Mouse (Mus musculus): Measurements from ENCODE around the gene Gm14597.
"Not testable (repeated sequence)": the region's sequence is repeated elsewhere in the genome, so short reads cannot be mapped to it uniquely, and the experiment has no call there.

Gene Gm14597

DNA sequence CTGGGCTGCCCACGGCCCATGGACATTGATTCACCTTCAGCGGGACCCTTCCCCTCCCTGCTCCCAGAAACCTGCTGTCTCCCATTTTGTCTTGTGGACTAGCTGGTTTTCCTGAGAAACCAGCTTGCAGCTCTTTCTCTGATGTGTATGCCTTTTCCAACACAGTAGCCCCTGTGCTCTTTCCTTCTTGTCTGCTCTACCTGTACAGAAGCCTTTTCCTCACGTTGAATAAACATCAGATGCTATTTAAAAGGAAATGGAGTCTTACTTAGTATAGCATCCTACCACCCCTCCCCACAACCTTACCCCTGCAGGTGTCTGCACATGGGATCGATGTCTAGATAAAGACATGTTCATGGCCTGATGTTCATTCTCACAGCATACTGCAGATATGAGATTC is at the start of gene Gm14597:
Gene Gm14597 (minus strand): TSS at position 101 of the 400 bp plus-strand sequence.
- not testable (repeated sequence) for DNase-seq (ENCODE audit: low read depth, low spot score)

GRCm38 (mm10) chrX:53652917-53653316 is 44.1 kb upstream of the Gm14597 start:
- peak; percentile 3 for DNase-seq (ENCODE audit: low read depth, low spot score)

DNA sequence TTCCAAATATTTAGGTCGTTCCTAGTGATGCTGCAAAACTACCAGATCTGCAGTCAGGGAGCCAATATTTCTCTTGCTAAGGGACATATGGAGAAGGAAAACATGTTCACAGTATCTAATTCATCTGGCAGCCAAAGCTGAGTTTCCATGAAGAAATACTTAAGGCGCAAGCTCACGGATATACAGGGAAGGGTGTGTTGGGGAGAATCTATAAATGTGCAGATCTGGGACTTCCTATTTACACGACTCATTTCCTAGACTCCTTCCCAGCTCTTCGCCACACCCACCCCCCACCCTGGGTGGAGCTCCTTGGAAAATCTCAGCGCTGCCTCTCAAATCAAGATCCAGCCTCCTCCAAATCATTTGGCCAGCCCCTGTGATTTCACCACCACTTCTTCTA is 37.1 kb upstream of the Gm14597 start:
- no peak for DNase-seq (ENCODE audit: low read depth, low spot score)

DNA sequence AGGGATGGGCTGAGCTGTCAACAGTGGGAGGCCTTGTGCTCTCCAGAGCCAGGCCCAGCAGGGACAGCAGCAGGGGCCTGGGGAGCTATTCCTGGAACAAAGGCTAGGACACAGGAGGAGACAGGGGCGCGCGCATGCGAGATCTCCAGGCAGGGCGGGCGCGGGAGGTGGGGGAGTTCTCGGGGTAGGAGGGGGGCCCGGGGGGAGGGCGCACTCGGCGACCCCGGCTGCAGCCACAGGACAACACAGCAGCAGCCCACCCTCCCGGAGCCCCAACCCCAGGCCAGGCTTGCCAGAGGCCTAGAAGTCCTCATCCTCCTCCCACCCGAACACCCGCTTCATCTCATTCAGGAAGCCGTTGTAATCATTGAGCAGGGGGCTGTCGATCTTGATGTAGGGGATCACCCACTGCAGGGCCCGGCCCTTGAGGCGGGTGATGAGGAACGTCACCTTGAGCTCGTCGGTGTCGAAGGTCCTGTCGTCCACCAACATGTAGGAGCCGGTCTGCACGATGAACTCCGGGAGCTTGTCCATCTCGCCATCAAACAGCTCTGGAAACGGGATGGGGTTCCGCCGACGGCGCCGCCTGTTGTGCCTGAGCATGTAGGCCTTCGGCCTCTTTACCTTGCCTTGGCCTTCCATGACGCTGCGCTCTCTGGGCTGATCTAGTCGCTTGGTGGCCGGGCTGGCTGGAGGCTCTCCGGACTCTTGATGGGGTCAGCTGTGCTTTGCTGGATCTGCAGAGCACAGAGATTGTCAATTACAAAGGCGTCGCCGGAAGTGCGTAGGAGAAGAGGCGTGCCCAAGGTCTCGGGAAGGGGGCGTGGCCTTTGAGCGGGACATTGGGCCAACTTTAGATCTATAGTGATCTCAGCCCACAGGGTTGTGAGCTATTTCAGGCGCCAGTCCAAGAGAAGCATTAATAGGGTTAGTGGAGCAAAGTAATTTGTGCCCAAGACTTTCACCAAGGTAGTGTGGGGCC is 34.5 kb upstream of the Gm14597 start, which contains the start of gene Rtl8a:
Gene Rtl8a (minus strand): TSS at position 703 of the 982 bp plus-strand sequence.
- DNase-seq (ENCODE audit: low read depth, low spot score) = not testable (repeated sequence)

DNA sequence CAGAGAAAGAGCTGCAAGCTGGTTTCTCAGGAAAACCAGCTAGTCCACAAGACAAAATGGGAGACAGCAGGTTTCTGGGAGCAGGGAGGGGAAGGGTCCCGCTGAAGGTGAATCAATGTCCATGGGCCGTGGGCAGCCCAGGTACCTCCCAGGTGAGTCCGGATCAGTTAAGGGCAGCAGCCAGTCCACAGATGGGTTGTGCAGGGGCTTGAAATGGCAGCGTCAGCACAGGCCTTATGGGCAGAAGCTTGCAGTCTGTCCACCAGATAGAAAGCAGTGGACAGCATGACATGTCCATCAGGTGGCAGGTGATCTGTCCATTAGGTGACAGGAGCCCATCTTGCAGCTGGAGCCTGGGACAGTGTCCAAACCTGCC is 33.8 kb upstream of the Gm14597 start:
- not testable (repeated sequence) for DNase-seq (ENCODE audit: low read depth, low spot score)

GRCm38 (mm10) chrX:53638107-53638506 is 29.3 kb upstream of the Gm14597 start:
- not testable (repeated sequence) for DNase-seq (ENCODE audit: low read depth, low spot score)

- not testable (repeated sequence) for DNase-seq (ENCODE audit: low read depth, low spot score)
Measured at GRCm38 (mm10) chrX:53611395-53611794, 2.6 kb upstream of the Gm14597 start.

- DNase-seq (ENCODE audit: low read depth, low spot score) = peak; percentile 50
Measured at GRCm38 (mm10) chrX:53610571-53610970, 1.8 kb upstream of the Gm14597 start.

DNA sequence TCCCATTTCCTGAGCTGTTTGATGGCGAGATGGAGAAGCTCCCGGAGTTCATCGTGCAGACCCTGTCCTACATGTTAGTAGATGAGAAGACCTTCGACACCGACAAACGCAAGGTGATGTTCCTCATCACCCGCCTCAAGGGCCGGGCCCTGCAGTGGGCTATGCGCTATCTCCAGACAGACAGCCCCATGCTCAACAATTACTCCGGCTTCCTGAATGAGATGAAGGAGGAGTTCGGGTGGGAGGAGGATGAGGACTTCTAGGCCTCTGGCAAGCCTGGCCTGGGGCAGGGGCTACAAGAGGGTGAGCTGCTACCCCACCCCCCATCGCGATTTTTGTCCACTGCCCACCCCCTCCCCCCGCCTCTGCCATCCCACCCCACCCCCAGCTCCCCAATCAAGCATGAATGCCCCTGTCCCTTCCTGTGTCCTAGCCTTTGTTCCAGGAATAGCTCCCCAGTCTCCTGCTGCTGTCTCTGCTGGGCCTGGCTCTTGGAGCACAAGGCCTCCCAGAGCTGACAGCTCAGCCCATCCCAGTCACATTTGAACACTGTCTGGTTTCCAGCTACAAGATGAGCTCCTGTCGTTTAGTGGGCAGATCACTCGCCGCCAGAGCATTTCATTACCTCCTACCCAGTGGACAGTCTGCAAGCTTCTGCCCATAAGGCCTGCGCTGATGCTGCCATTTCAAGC is 511 bp downstream of the Gm14597 start:
- no peak for DNase-seq (ENCODE audit: low read depth, low spot score)

GRCm38 (mm10) chrX:53607242-53608121 is 1.3 kb downstream of the Gm14597 start, which contains the start of gene Rtl8c:
Rtl8c (plus strand) TSS chrX:53608032.
- no peak for DNase-seq (ENCODE audit: low read depth, low spot score)

GRCm38 (mm10) chrX:53606176-53606575 is 2.6 kb downstream of the Gm14597 start:
- DNase-seq (ENCODE audit: low read depth, low spot score) = not testable (repeated sequence)

DNA sequence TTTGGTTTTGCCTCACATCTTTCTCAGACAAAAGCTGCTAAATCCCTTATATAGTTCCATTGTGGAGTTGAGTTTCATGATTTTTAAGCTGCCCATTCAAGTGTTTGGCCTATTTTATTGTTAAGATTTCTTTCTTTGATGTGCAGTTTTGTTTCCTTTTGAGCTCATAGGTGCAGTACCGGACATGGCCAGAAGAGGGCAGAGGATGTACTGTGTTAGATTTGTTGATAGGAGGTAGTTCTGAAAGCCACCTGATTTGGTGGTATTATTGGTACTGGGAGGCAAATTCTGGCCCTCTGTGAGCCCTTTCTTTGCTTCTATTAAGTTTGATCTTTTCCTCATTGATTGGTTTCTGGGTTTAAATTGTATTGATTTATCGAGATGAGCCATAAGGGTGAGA is 8.8 kb downstream of the Gm14597 start:
- peak; percentile 1 for DNase-seq (ENCODE audit: low read depth, low spot score)

- DNase-seq (ENCODE audit: low read depth, low spot score) = not testable (repeated sequence)
Measured at GRCm38 (mm10) chrX:53583404-53583803, 25.4 kb downstream of the Gm14597 start.

DNA sequence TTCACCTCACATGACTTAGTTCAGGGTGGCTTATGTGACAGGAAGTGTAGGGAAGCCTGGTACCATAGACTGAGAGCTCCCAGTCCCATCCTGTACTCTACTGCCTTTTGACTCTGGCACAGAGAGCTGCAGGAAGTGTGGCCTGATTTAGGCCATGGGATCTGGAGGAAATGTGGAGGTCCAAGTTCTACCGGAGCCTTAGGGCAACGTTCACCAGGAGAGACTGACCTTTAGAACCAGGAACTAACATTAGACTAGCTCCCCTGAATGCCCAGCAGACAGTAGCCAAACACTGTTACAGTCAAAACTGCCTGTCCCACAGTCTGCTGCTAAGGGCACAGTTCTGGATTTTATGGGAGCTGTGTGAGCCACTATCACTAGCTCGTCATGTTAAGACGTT is 27.4 kb downstream of the Gm14597 start:
- DNase-seq (ENCODE audit: low read depth, low spot score) = not testable (repeated sequence)

DNA sequence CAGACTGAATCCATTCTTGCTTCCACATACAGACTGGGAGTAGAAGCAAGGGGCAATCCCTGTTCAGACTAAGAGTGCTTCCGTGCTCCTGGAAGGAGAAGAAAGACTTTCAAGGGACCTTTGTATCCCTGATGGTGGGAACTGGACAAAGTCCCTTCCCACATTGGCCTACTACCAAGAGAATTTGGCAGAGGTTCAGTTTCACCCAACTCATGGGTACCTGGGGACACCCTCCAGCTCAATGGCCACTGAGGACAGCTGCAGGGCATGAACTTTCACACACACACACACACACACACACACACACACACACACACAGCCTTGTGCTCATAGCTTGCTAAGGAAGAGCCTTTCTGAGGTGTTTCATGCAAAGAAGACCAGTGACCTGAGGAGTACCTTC is 29.5 kb downstream of the Gm14597 start:
- DNase-seq (ENCODE audit: low read depth, low spot score) = no peak

Measured in A20 (cell line).